In genomic region chr16:91538051-91538450, GRCm38 (mm10) we compare ENCODE assay signal across 12 mouse cellular contexts. TPM values are rescaled to one million over a fixed set of nuclear protein-coding genes. Genes with fewer than 3 reads are reported as not detected.
DNase-seq lines count a peak whose midpoint lies in the region; ATAC-seq and TF ChIP-seq lines count a peak whose summit lies in the region.
"Had no signal": no experiment of that assay in that cellular context is flagged by ENCODE, and none has a peak within 500 bp of the region (broad histone marks: within the 10 kb centered on the region; RNA-seq: fewer than 3 reads in every experiment).

No protein-coding gene starts in this region.

- no peak for TF ChIP-seq CTCF in CH12.LX (conservative IDR thresholded peaks at IDR 0.05 in 1 of 2, IDR thresholded peaks at IDR 0.05 in 1 of 2; ENCODE audit: low read depth in 2 of 2, low read length in 2 of 2)

- H3K9me3 ChIP-seq in kidney, embryonic 15.5 days (replicated peaks): no peaks in the 10 kb centered on the region
- no peaks in the 10 kb centered on the region for H3K9me3 ChIP-seq in CH12.LX (replicated peaks; ENCODE audit: low read length)

- 57% methylated on average over 6 of the region's 6 CpGs for WGBS in kidney, embryonic 15.5 days
- WGBS in macrophage (ENCODE audit: missing documents): 10% methylated on average over 6 of the region's 6 CpGs

- no peak for TF ChIP-seq RAD21 in CH12.LX (IDR thresholded peaks at IDR 0.05; ENCODE audit: low read depth, low read length)

- H3K4me3 ChIP-seq in kidney, embryonic 15.5 days (replicated peaks): no peak overlapping the region
- H3K4me3 ChIP-seq in CH12.LX (replicated peaks in 1 of 3; ENCODE audit: low read depth in 2 of 3, low read length in 2 of 3, poor library complexity in 1 of 3) (peak overlapping the region in 1 of 3 experiments; percentile 2), macrophage (ENCODE audit: inconsistent target) (no peak overlapping the region)

- in situ Hi-C loops in CH12.LX (cut with MboI; ENCODE audit: low pct_ligation_motif_present, low pct_unique_long_range_greater_than_20kb, low sequenced_read_pairs): no loop called here

- H3K36me3 ChIP-seq in kidney, embryonic 15.5 days: no peaks in the 10 kb centered on the region
- no peaks in the 10 kb centered on the region for H3K36me3 ChIP-seq in CH12.LX (replicated peaks in 1 of 2; ENCODE audit: control insufficient read depth in 1 of 2, insufficient read depth in 1 of 2, low read length in 1 of 2)
- H3K36me3 ChIP-seq in macrophage (ENCODE audit: inconsistent target): no peaks in the 10 kb centered on the region

- peaks cover 22% of the 10 kb centered on the region for H3K4me1 ChIP-seq in kidney, embryonic 15.5 days
- peaks cover 21 to 48% of the 10 kb centered on the region in 2 experiments for H3K4me1 ChIP-seq in CH12.LX (ENCODE audit: control insufficient read depth in 1 of 2, insufficient read depth in 2 of 2)

- no peak for ATAC-seq in kidney, embryonic 15.5 days (replicated peaks; ENCODE audit: low FRiP score)
- peak; percentile 48 for ATAC-seq in common myeloid progenitor, adult 5-6 weeks (replicated peaks; ENCODE audit: low read depth, poor library complexity, severe bottlenecking)
- ATAC-seq: forebrain, embryonic 16.5 days had no signal

- H3K9ac ChIP-seq in kidney, embryonic 15.5 days: no peak overlapping the region
- H3K9ac ChIP-seq in CH12.LX (ENCODE audit: insufficient read depth, low read depth): peak overlapping the region; percentile 13; the same call in 1 of the 2 replicates

- dilution Hi-C loops in CH12.LX (cut with MboI; ENCODE audit: extremely low pct_ligation_motif_present, extremely low pct_unique_long_range_greater_than_20kb, low sequenced_read_pairs): no loop called here

- TF ChIP-seq POLR2A in CH12.LX (IDR thresholded peaks at IDR 0.05; ENCODE audit: low read depth, low read length): 0 out of 2 replicates have a peak, but pooled peaks have one; percentile 35

- TF ChIP-seq EP300 in CH12.LX (IDR thresholded peaks at IDR 0.05; ENCODE audit: low read length): no peak

- no peak for DNase-seq in kidney, adult 18-20 months
- DNase-seq in CH12.LX (ENCODE audit: extremely low read depth): peak; percentile 53
- DNase-seq in layer of hippocampus, postnatal 10 days (ENCODE audit: low spot score in 2 of 2): no peak
- no peak for DNase-seq in ovary, postnatal 14 days (ENCODE audit: low spot score)
- DNase-seq: adrenal gland, postnatal 36 days; kidney, adult 11 months; right cerebral cortex, adult 18-20 months; thymus, adult 18-20 months had no signal

- H3K79me2 ChIP-seq in CH12.LX (replicated peaks; ENCODE audit: control insufficient read depth, extremely low read depth, insufficient read depth, poor library complexity, severe bottlenecking): no peaks in the 10 kb centered on the region
- no peaks in the 10 kb centered on the region for H3K79me2 ChIP-seq in macrophage (ENCODE audit: inconsistent target)

- peaks cover 13% of the 10 kb centered on the region for H3K27me3 ChIP-seq in kidney, embryonic 15.5 days
- H3K27me3 ChIP-seq in CH12.LX (replicated peaks): no peaks in the 10 kb centered on the region

- H3K4me2 ChIP-seq in kidney, embryonic 15.5 days: no peak overlapping the region
- peak overlapping the region; percentile 21 for H3K4me2 ChIP-seq in CH12.LX (ENCODE audit: insufficient read depth, low read depth, poor library complexity, severe bottlenecking)

- peak overlapping the region; percentile 72 for H3K27ac ChIP-seq in kidney, embryonic 15.5 days
- H3K27ac ChIP-seq in CH12.LX (ENCODE audit: insufficient read depth, low read depth): no peak overlapping the region
- H3K27ac ChIP-seq in macrophage: peak overlapping the region; percentile 89

TF ChIP-seq in CH12.LX, 34 proteins besides CTCF, POLR2A, EP300 and RAD21:
- TF ChIP-seq USF1 (IDR thresholded peaks at IDR 0.05; ENCODE audit: low read depth, low read length) (no peak), ZMIZ1 (IDR thresholded peaks at IDR 0.05; ENCODE audit: low read depth, low read length) (no peak), ELF1 (IDR thresholded peaks at IDR 0.05; ENCODE audit: low read depth, low read length) (peak; percentile 59), ETS1 (conservative IDR thresholded peaks at IDR 0.05; ENCODE audit: low read depth, low read length) (0 out of 2 replicates have a peak, but pooled peaks have one; percentile 2), MEF2A (IDR thresholded peaks at IDR 0.05; ENCODE audit: borderline replicate concordance, low read depth, low read length) (0 out of 2 replicates have a peak, but pooled peaks have one; percentile 32), TBP (conservative IDR thresholded peaks at IDR 0.05; ENCODE audit: low read depth, low read length) (peak; percentile 31; the same call in 1 of the 2 replicates), ZNF384 (IDR thresholded peaks at IDR 0.05; ENCODE audit: low read depth, low read length) (no peak), E2F4 (IDR thresholded peaks at IDR 0.05; ENCODE audit: insufficient replicate concordance, low read depth, low read length) (no peak), KAT2A (IDR thresholded peaks at IDR 0.05; ENCODE audit: insufficient replicate concordance, low read length) (no peak), SIN3A (IDR thresholded peaks at IDR 0.05; ENCODE audit: low read length) (no peak), PAX5 (IDR thresholded peaks at IDR 0.05; ENCODE audit: low read length) (no peak), HCFC1 (IDR thresholded peaks at IDR 0.05; ENCODE audit: low read depth, low read length) (0 out of 2 replicates have a peak, but pooled peaks have one; percentile 32), RCOR1 (conservative IDR thresholded peaks at IDR 0.05; ENCODE audit: low read depth, low read length) (no peak), NRF1 (IDR thresholded peaks at IDR 0.05; ENCODE audit: low read depth, low read length) (no peak)

RNA-seq across cellular contexts. Expression of gene Ifngr2, which starts 8.8 kb away (rescaled TPM):
- polyA plus RNA-seq in kidney, embryonic 15.5 days (2015; fragmentation: Nextera tagmentation; extraction: Ambion mirVana): 52.0 and 55.9 TPM in 2 replicates
- 26.3 and 36.1 TPM in 2 replicates for total RNA-seq in CH12.LX (2012; rRNA removed)
- 29.6 and 32.1 TPM in 2 replicates for total RNA-seq in CH12.LX (2014; rRNA removed)
- polyA plus RNA-seq in CH12.LX (2012; ENCODE audit: insufficient read length, low read depth): 38.8 and 39.2 TPM in 2 replicates
- 6.1 and 6.7 TPM in 2 replicates for total RNA-seq in common myeloid progenitor, adult 5-6 weeks (2017)
- 10 to 100 TPM; 29.9 to 65.9 (median 45.2) TPM for total RNA-seq in macrophage (2018; cell fraction: chromatin; rRNA removed)
- total RNA-seq in macrophage (2018; cell fraction: cytosol; rRNA removed): 100 to 1,000 TPM in 21 of 26 experiments, 10 to 100 TPM in 5; 91.2 to 131 (median 118) TPM
- total RNA-seq in macrophage (2018; cell fraction: nucleus; rRNA removed): 100 to 1,000 TPM in 3 of 26 experiments, 10 to 100 TPM in 23; 53.5 to 110 (median 76.6) TPM
- polyA plus RNA-seq in macrophage (2018): 53.8 to 84.8 TPM (median 83.9 TPM) in 3 replicates
- 100 to 1,000 TPM in 1 of 2 experiments, 10 to 100 TPM in 1; 73.3 to 106 TPM for total RNA-seq in layer of hippocampus, postnatal 10 days (2021)

RNA-seq across cellular contexts. Expression of gene Ifnar1, which starts 53.0 kb away (rescaled TPM):
- 58.5 and 62.2 TPM in 2 replicates for polyA plus RNA-seq in kidney, embryonic 15.5 days (2015; fragmentation: Nextera tagmentation; extraction: Ambion mirVana)
- total RNA-seq in CH12.LX (2012; rRNA removed) (32.1 and 32.8 TPM in 2 replicates), CH12.LX (2014; rRNA removed) (34.9 and 40.3 TPM in 2 replicates)
- polyA plus RNA-seq in CH12.LX (2012; ENCODE audit: insufficient read length, low read depth) (40.1 and 49.4 TPM in 2 replicates), macrophage (2018) (64.7 to 104 TPM (median 89.0 TPM) in 3 replicates)
- total RNA-seq in common myeloid progenitor, adult 5-6 weeks (2017): 34.6 and 43.3 TPM in 2 replicates
- total RNA-seq in macrophage (2018; cell fraction: chromatin; rRNA removed): 100 to 1,000 TPM; 157 to 461 (median 270) TPM
- total RNA-seq in macrophage (2018; cell fraction: cytosol; rRNA removed): 100 to 1,000 TPM in 4 of 26 experiments, 10 to 100 TPM in 22; 61.9 to 145 (median 84.6) TPM
- total RNA-seq in macrophage (2018; cell fraction: nucleus; rRNA removed): 100 to 1,000 TPM; 208 to 496 (median 273) TPM
- 10 to 100 TPM; 63.7 to 70.6 TPM for total RNA-seq in layer of hippocampus, postnatal 10 days (2021)

RNA-seq across cellular contexts. Expression of gene Tmem50b, which starts 59.5 kb away (rescaled TPM):
- polyA plus RNA-seq in kidney, embryonic 15.5 days (2015; fragmentation: Nextera tagmentation; extraction: Ambion mirVana): 35.6 and 35.8 TPM in 2 replicates
- 6.1 and 9.7 TPM in 2 replicates for total RNA-seq in CH12.LX (2012; rRNA removed)
- 12.7 and 14.5 TPM in 2 replicates for total RNA-seq in CH12.LX (2014; rRNA removed)
- polyA plus RNA-seq in CH12.LX (2012; ENCODE audit: insufficient read length, low read depth): 15.9 TPM in 2 replicates
- 8.6 and 12.7 TPM in 2 replicates for total RNA-seq in common myeloid progenitor, adult 5-6 weeks (2017)
- 10 to 100 TPM in 4 of 26 experiments, 1 to 10 TPM in 22; 2.1 to 25.5 (median 6.7) TPM for total RNA-seq in macrophage (2018; cell fraction: chromatin; rRNA removed)
- total RNA-seq in macrophage (2018; cell fraction: cytosol; rRNA removed): 10 to 100 TPM; 18.3 to 42.3 (median 27.8) TPM
- total RNA-seq in macrophage (2018; cell fraction: nucleus; rRNA removed): 10 to 100 TPM; 11.6 to 43.2 (median 22.6) TPM
- polyA plus RNA-seq in macrophage (2018): 30.7 to 45.3 TPM (median 34.4 TPM) in 3 replicates
- 100 to 1,000 TPM; 114 to 119 TPM for total RNA-seq in layer of hippocampus, postnatal 10 days (2021)
